Mouse (Mus musculus) kidney, adult 8-10 months (tissue): Measurements from ENCODE around the gene Gcnt1.

ENCODE experiments used
- DNase-seq, 2 experiments: peaks; one replicate each; pipeline ENCODE4 v3.0.0; 2022

Gene Gcnt1

GRCm38 (mm10) chr19:17372701-17373100 lies at the start of gene Gcnt1:
TSS of gene Gcnt1 (minus strand) at chr19:17372844.
- DNase-seq: peak; percentile 70 to 82

GRCm38 (mm10) chr19:17417855-17418254 lies 45.2 kb upstream of the Gcnt1 start:
- no peak for DNase-seq

GRCm38 (mm10) chr19:17412915-17413459 lies 40.3 kb upstream of the Gcnt1 start:
- DNase-seq: no peak

GRCm38 (mm10) chr19:17410465-17411065 lies 37.9 kb upstream of the Gcnt1 start:
- no peak for DNase-seq

GRCm38 (mm10) chr19:17409351-17409750 lies 36.7 kb upstream of the Gcnt1 start:
- no peak for DNase-seq

- DNase-seq: no peak
These were observed 35.9 kb upstream of the Gcnt1 start for GRCm38 (mm10) chr19:17408591-17408990.

GRCm38 (mm10) chr19:17406823-17407222 lies 34.2 kb upstream of the Gcnt1 start:
- no peak for DNase-seq

GRCm38 (mm10) chr19:17403175-17403574 lies 30.5 kb upstream of the Gcnt1 start:
- DNase-seq: no peak

- DNase-seq: no peak
These were observed 27.9 kb upstream of the Gcnt1 start for GRCm38 (mm10) chr19:17400571-17400970.

GRCm38 (mm10) chr19:17399965-17400364 lies 27.3 kb upstream of the Gcnt1 start:
- no peak for DNase-seq

GRCm38 (mm10) chr19:17397922-17398321 lies 25.3 kb upstream of the Gcnt1 start:
- no peak for DNase-seq

- DNase-seq: no peak
These were observed 24.2 kb upstream of the Gcnt1 start for GRCm38 (mm10) chr19:17396802-17397201.

GRCm38 (mm10) chr19:17393841-17394591 lies 21.4 kb upstream of the Gcnt1 start, which contains the start of gene Rfk:
TSS of gene Rfk (plus strand) at chr19:17394043.
- peak; percentile 91 to 93 for DNase-seq

- no peak for DNase-seq
These were observed 20.2 kb upstream of the Gcnt1 start for GRCm38 (mm10) chr19:17392866-17393265.

GRCm38 (mm10) chr19:17388404-17388803 lies 15.8 kb upstream of the Gcnt1 start:
- DNase-seq: peak in 1 of 2 experiments; percentile 32

GRCm38 (mm10) chr19:17386424-17386823 lies 13.8 kb upstream of the Gcnt1 start:
- DNase-seq: no peak

GRCm38 (mm10) chr19:17385426-17385825 lies 12.8 kb upstream of the Gcnt1 start:
- DNase-seq: peak in 1 of 2 experiments; percentile 62

GRCm38 (mm10) chr19:17385022-17385421 lies 12.4 kb upstream of the Gcnt1 start:
- no peak for DNase-seq

- DNase-seq: no peak
These were observed 10.3 kb upstream of the Gcnt1 start for GRCm38 (mm10) chr19:17382807-17383397.

- DNase-seq: no peak
These were observed 7.9 kb upstream of the Gcnt1 start for GRCm38 (mm10) chr19:17380549-17380948.

- DNase-seq: no peak
These were observed 6.2 kb upstream of the Gcnt1 start for GRCm38 (mm10) chr19:17378845-17379244.

- peak; percentile 43 to 65 for DNase-seq
These were observed 3.1 kb downstream of the Gcnt1 start for GRCm38 (mm10) chr19:17369581-17369980.

GRCm38 (mm10) chr19:17368557-17368956 lies 4.1 kb downstream of the Gcnt1 start:
- no peak for DNase-seq
